In the genomic region with DNA sequence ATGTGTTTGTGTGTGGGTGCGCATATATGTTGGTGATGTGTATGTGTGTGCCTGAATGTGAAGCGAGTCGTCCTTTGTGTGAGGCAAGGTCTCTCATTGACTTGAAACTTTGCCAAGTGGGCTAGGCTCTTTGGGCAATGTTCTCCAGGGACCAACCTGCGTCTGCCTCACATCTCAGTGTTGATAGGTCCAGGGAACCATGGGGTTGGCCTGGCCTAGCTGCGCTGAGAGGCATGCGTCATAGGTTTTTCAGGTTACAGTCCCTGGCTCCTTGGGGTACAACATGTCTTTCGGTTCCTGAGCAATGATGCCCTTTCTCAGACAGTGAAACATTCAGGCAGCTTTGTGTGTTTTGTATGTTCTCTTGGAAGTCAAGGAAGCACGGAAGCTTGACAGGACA, we compare ENCODE assay signal across 27 mouse cellular contexts. TPM values are rescaled to one million over a fixed set of nuclear protein-coding genes. Genes with fewer than 3 reads are reported as not detected.
DNase-seq lines count a peak whose midpoint lies in the region; ATAC-seq and TF ChIP-seq lines count a peak whose summit lies in the region.
"Had no signal": no experiment of that assay in that cellular context is flagged by ENCODE, and none has a peak within 500 bp of the region (broad histone marks: within the 10 kb centered on the region; RNA-seq: fewer than 3 reads in every experiment).

No protein-coding gene starts in this region.

- no peak for ATAC-seq in kidney, embryonic 14.5 days (ENCODE audit: low FRiP score, low TSS enrichment)
- ATAC-seq: activated CD4-positive, CD25-positive, alpha-beta regulatory T cell, adult 4 months; CD4-positive, CD25-positive, alpha-beta regulatory T cell, adult 4 months; Patski had no signal

- peak; percentile 89 for DNase-seq in heart, adult 11 months
- DNase-seq in heart, adult 18-20 months = no peak
- peak; percentile 51 for DNase-seq in kidney, adult 2 months
- DNase-seq in layer of hippocampus, adult 2 months (ENCODE audit: low spot score in 2 of 2) = no peak
- DNase-seq in layer of hippocampus, postnatal 25 days (ENCODE audit: extremely low spot score in 1 of 2, low spot score in 1 of 2) = no peak
- DNase-seq: adrenal gland, adult 8-10 months; adrenal gland, postnatal 14 days; adrenal gland, postnatal 36 days; B cell, adult 2 months; cerebellum, adult 11-12 months; cerebellum, adult 2 months; cerebellum, adult 9-10 months; cerebellum, postnatal 10 days; cerebellum, postnatal 25 days; embryo, embryonic 11 days had no signal

- no peak overlapping the region for H3K9ac ChIP-seq in kidney, embryonic 14.5 days (ENCODE audit: low read depth, low read length)
- H3K9ac ChIP-seq: embryonic facial prominence, embryonic 13.5 days; embryonic facial prominence, embryonic 15.5 days; forebrain, embryonic 12.5 days had no signal

- H3K27ac ChIP-seq in kidney, adult 2 months (ENCODE audit: insufficient read depth, low read depth, low read length) = no peak overlapping the region
- H3K27ac ChIP-seq in kidney, embryonic 14.5 days (ENCODE audit: low read depth, low read length) = no peak overlapping the region
- H3K27ac ChIP-seq in layer of hippocampus, adult 2 months = peak overlapping the region; percentile 84
- H3K27ac ChIP-seq in cortical plate, adult 2 months (ENCODE audit: insufficient read depth, low read length) = peak overlapping the region; percentile 74
- H3K27ac ChIP-seq: embryonic facial prominence, embryonic 13.5 days; embryonic facial prominence, embryonic 15.5 days; forebrain, embryonic 10.5 days; forebrain, embryonic 12.5 days had no signal

- peaks cover 2% of the 10 kb centered on the region; the same call in 1 of the 2 replicates for H3K4me1 ChIP-seq in kidney, adult 2 months (ENCODE audit: control insufficient read depth, insufficient read depth, low read length)
- 0 out of 2 replicates have a peak, but pooled peaks cover 5% of the 10 kb centered on the region for H3K4me1 ChIP-seq in kidney, embryonic 14.5 days (ENCODE audit: control insufficient read depth, insufficient read depth, low read length)
- H3K4me1 ChIP-seq in cortical plate, adult 2 months (ENCODE audit: control insufficient read depth, insufficient read depth, low read length) = peaks cover 4% of the 10 kb centered on the region; the same call in 1 of the 2 replicates

- no peak for TF ChIP-seq POLR2A in kidney, adult 2 months (IDR thresholded peaks at IDR 0.05; ENCODE audit: low read depth, low read length)
- no peak for TF ChIP-seq POLR2A in cortical plate, adult 2 months (IDR thresholded peaks at IDR 0.05; ENCODE audit: extremely low read depth, insufficient read depth, low read length)

- no peak overlapping the region for H3K4me3 ChIP-seq in kidney, adult 2 months (ENCODE audit: insufficient read depth, low read depth, low read length)
- no peak overlapping the region for H3K4me3 ChIP-seq in kidney, embryonic 14.5 days (ENCODE audit: low read length)
- H3K4me3 ChIP-seq in layer of hippocampus, adult 2 months = no peak overlapping the region
- H3K4me3 ChIP-seq in cortical plate, adult 2 months (ENCODE audit: insufficient read depth, low read length) = no peak overlapping the region
- H3K4me3 ChIP-seq: embryonic facial prominence, embryonic 13.5 days; embryonic facial prominence, embryonic 15.5 days; erythroblast, embryonic 14.5 days; forebrain, embryonic 10.5 days; forebrain, embryonic 12.5 days had no signal

- no peak for TF ChIP-seq CTCF in kidney, adult 2 months (conservative IDR thresholded peaks at IDR 0.05; ENCODE audit: insufficient read depth, insufficient read length, low read depth, low read length)
- no peak for TF ChIP-seq CTCF in layer of hippocampus, adult 2 months (conservative IDR thresholded peaks at IDR 0.05)
- no peak for TF ChIP-seq CTCF in cortical plate, adult 2 months (IDR thresholded peaks at IDR 0.05; ENCODE audit: extremely low read depth, insufficient read depth, low read length)

- H3K9me3 ChIP-seq in kidney, embryonic 14.5 days (ENCODE audit: control insufficient read depth, low read length) = peaks cover 3% of the 10 kb centered on the region; the same call in 1 of the 2 replicates
- H3K9me3 ChIP-seq: embryonic facial prominence, embryonic 15.5 days had no signal

- no peak overlapping the region for H3K4me2 ChIP-seq in kidney, embryonic 14.5 days (replicated peaks; ENCODE audit: low read depth, low read length)
- H3K4me2 ChIP-seq: embryonic facial prominence, embryonic 15.5 days; forebrain, embryonic 12.5 days had no signal

- 90% methylated on average over 8 of the region's 8 CpGs for WGBS in kidney, adult 2 months
- 94% methylated on average over 8 of the region's 8 CpGs for WGBS in kidney, embryonic 14.5 days

- H3K36me3 ChIP-seq in kidney, adult 2 months (ENCODE audit: control insufficient read depth, insufficient read depth, low read length) = no peaks in the 10 kb centered on the region
- no peaks in the 10 kb centered on the region for H3K36me3 ChIP-seq in kidney, embryonic 14.5 days (ENCODE audit: control insufficient read depth, insufficient read depth, low read length)
- H3K36me3 ChIP-seq: embryonic facial prominence, embryonic 13.5 days; embryonic facial prominence, embryonic 15.5 days; forebrain, embryonic 10.5 days; forebrain, embryonic 12.5 days; G1E had no signal

- no peaks in the 10 kb centered on the region for H3K27me3 ChIP-seq in kidney, adult 2 months (replicated peaks; ENCODE audit: control insufficient read depth, insufficient read depth, low read length)
- H3K27me3 ChIP-seq in kidney, embryonic 14.5 days (ENCODE audit: control insufficient read depth, insufficient read depth, low read length) = no peaks in the 10 kb centered on the region
- H3K27me3 ChIP-seq: CH12.LX; embryonic facial prominence, embryonic 13.5 days; embryonic facial prominence, embryonic 15.5 days; Patski had no signal

RNA-seq across cellular contexts. Expression of a gene that starts 6.2 kb away (rescaled TPM):
- total RNA-seq in heart, adult 18-20 months (2021) = 10 to 100 TPM; 49.3 to 52.2 TPM
- polyA plus RNA-seq in kidney, adult 2 months (2012; rRNA removed) = 87.2 and 91.7 TPM in 2 replicates
- polyA plus RNA-seq in kidney, embryonic 14.5 days (2014; fragmentation: Nextera tagmentation; extraction: Ambion mirVana) = 12.8 and 21.5 TPM in 2 replicates
- total RNA-seq in layer of hippocampus, adult 2 months (2021) = 10 to 100 TPM; 20.6 to 25.6 TPM
- 10 to 100 TPM; 19.2 to 22.5 TPM for total RNA-seq in layer of hippocampus, postnatal 25 days (2021)
- polyA plus RNA-seq in cortical plate, adult 2 months (2012; rRNA removed) = 24.5 and 26.1 TPM in 2 replicates

RNA-seq across cellular contexts. Expression of a gene that starts 49.3 kb away (rescaled TPM):
- not detected for total RNA-seq in heart, adult 18-20 months (2021)
- 0.39 and 0.48 TPM in 2 replicates for polyA plus RNA-seq in kidney, adult 2 months (2012; rRNA removed)
- polyA plus RNA-seq in kidney, embryonic 14.5 days (2014; fragmentation: Nextera tagmentation; extraction: Ambion mirVana) = 1.5 and 1.9 TPM in 2 replicates
- 10 to 100 TPM; 35.8 to 37.8 TPM for total RNA-seq in layer of hippocampus, adult 2 months (2021)
- 10 to 100 TPM; 35.6 to 36.4 TPM for total RNA-seq in layer of hippocampus, postnatal 25 days (2021)
- 7.3 and 9.1 TPM in 2 replicates for polyA plus RNA-seq in cortical plate, adult 2 months (2012; rRNA removed)
- total RNA-seq: CH12.LX had no signal
- polyA plus RNA-seq: CD4-positive, CD25-positive, alpha-beta regulatory T cell, adult 4 months; erythroblast, embryonic 14.5 days; G1E had no signal

Comparison
In these comparisons a context has a peak if more than half of its experiments do, and no peak if none do; other contexts are left out.
1. DNase-seq: peak in heart, adult 11 months (single experiment) and kidney, adult 2 months (single experiment); none in heart, adult 18-20 months (0 of 2), layer of hippocampus, adult 2 months (0 of 2) and layer of hippocampus, postnatal 25 days (0 of 2).
2. H3K27ac ChIP-seq: peak in layer of hippocampus, adult 2 months (single experiment) and cortical plate, adult 2 months (single experiment); none in kidney, adult 2 months (single experiment) and kidney, embryonic 14.5 days (single experiment).
3. RNA of a gene that starts 49.3 kb away (total RNA-seq): 35.8 to 37.8 TPM in layer of hippocampus, adult 2 months and 35.6 to 36.4 TPM in layer of hippocampus, postnatal 25 days; not detected in heart, adult 18-20 months; every median in the first group is over 10 times any median in the second.